Mouse (Mus musculus) spleen, adult 18-20 months (tissue): ENCODE data around the gene Cyth3.
A peak's percentile ranks its signal among the peaks of the same experiment; 100 is the strongest.

ENCODE experiments used
- DNase-seq, 2 experiments: peaks; one replicate each; pipeline ENCODE4 v3.0.0; 2022; ENCODE audit warnings: mixed read lengths in 2 of 2

The Cyth3 gene

GRCm38 (mm10) chr5:143712011-143712800 is 90.0 kb downstream of the Cyth3 start:
- no peak for DNase-seq

GRCm38 (mm10) chr5:143721962-143722361 is 99.7 kb downstream of the Cyth3 start:
- DNase-seq: no peak

- no peak for DNase-seq
Observed at GRCm38 (mm10) chr5:143730915-143731314, 108.7 kb downstream of the Cyth3 start.

GRCm38 (mm10) chr5:143731483-143732112 is 109.4 kb downstream of the Cyth3 start:
- peak; percentile 30 to 32 for DNase-seq

- peak; percentile 89 to 92 for DNase-seq
Observed at GRCm38 (mm10) chr5:143732180-143732891, 110.1 kb downstream of the Cyth3 start, which contains the start of gene Usp42. Usp42 (minus strand) TSS chr5:143732280.

- DNase-seq: no peak
Observed at GRCm38 (mm10) chr5:143749630-143750208, 127.5 kb downstream of the Cyth3 start.

- no peak for DNase-seq
Observed at GRCm38 (mm10) chr5:143755529-143756141, 133.4 kb downstream of the Cyth3 start.

- peak; percentile 74 to 80 for DNase-seq
Observed at GRCm38 (mm10) chr5:143757755-143758443, 135.7 kb downstream of the Cyth3 start.

- no peak for DNase-seq
Observed at GRCm38 (mm10) chr5:143759554-143759953, 137.3 kb downstream of the Cyth3 start.
